Comparison of ENCODE assay signal across 28 mouse cellular contexts in the genomic region with DNA sequence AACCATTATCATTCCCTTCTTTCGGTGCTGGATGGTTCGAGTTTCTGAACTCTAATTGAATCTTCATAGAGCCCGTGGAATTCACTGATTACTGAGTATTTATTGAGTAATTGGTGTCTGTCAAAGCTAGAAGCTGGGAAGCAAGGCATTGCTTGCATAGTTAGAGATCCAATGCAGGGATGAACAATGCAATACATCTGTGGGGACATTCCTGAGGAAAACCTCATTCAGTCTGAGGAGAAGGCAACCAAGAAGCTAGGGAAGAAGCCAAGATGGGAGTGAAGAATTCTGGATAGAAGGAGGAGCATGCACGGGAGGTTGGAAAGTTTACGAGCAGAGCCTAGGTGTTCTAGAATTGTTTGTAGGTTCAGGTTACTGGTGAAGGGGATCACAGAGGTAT. TPM values are rescaled to one million over a fixed set of nuclear protein-coding genes. Genes with fewer than 3 reads are reported as not detected.
A peak's percentile ranks its signal among the peaks of the same experiment; 100 is the strongest.
DNase-seq lines count a peak whose midpoint lies in the region; ATAC-seq and TF ChIP-seq lines count a peak whose summit lies in the region.
"Had no signal": no experiment of that assay in that cellular context is flagged by ENCODE, and none has a peak within 500 bp of the region (broad histone marks: within the 10 kb centered on the region; RNA-seq: fewer than 3 reads in every experiment).

No protein-coding gene starts in this region.

- no peaks in the 10 kb centered on the region for H3K27me3 ChIP-seq in cerebellum, adult 2 months (ENCODE audit: control insufficient read depth, insufficient read depth, low read length)
- H3K27me3 ChIP-seq: embryonic facial prominence, embryonic 13.5 days; forebrain, embryonic 13.5 days; hindbrain, embryonic 13.5 days had no signal

- H3K4me3 ChIP-seq in cerebellum, adult 2 months (replicated peaks; ENCODE audit: insufficient read depth, low read depth, low read length): no peak overlapping the region

- no peak overlapping the region for H3K27ac ChIP-seq in cerebellum, adult 2 months (ENCODE audit: insufficient read depth, low read length)
- H3K27ac ChIP-seq: embryonic facial prominence, embryonic 13.5 days; forebrain, embryonic 13.5 days; hindbrain, embryonic 13.5 days had no signal

- peak; percentile 2 for DNase-seq in cerebellum, adult 9-11 months
- DNase-seq in cerebellum, adult 2 months: no peak
- DNase-seq in kidney, postnatal 10 days: peak; percentile 2
- DNase-seq in kidney, adult 8-10 months: no peak
- DNase-seq in Muller cell, postnatal 12 days (ENCODE audit: inconsistent ontology term): peak; percentile 91
- DNase-seq: adrenal gland, adult 2 months; adrenal gland, postnatal 14 days; B cell, adult 2 months; cerebellum, adult 11 months; cerebellum, adult 9-10 months; cerebellum, postnatal 25 days; embryo, embryonic 11 days; gastrocnemius, postnatal 10 days; gastrocnemius, postnatal 36 days; heart, postnatal 36 days had no signal

- no peak for TF ChIP-seq POLR2A in cerebellum, adult 2 months (IDR thresholded peaks at IDR 0.05; ENCODE audit: borderline replicate concordance, insufficient read depth, low read length)

- H3K4me1 ChIP-seq in cerebellum, adult 2 months (ENCODE audit: control insufficient read depth, insufficient read depth, low read length): no peaks in the 10 kb centered on the region; the same call in none of the 2 replicates

- WGBS in cerebellum, adult 2 months: 89% methylated on average over 5 of the region's 5 CpGs

- no peak for ATAC-seq in inflammation-experienced regulatory T-cells, adult 6 months
- ATAC-seq: forebrain, embryonic 13.5 days; hindbrain, embryonic 16.5 days; intestine, embryonic 16.5 days had no signal

- TF ChIP-seq CTCF in cerebellum, adult 2 months (IDR thresholded peaks at IDR 0.05; ENCODE audit: borderline replicate concordance, insufficient read depth, low read depth, low read length): no peak

RNA-seq across cellular contexts. Expression of a gene that starts 1.3 kb away (rescaled TPM):
- 28.5 and 31.8 TPM in 2 replicates for polyA plus RNA-seq in cerebellum, adult 2 months (2012; rRNA removed)
- polyA plus RNA-seq in inflammation-experienced regulatory T-cells, adult 6 months (2017; shearing (Covaris generic)): 1 to 10 TPM; 3.8 to 5.5 (median 5.5) TPM

RNA-seq across cellular contexts. Expression of a gene that starts 53.9 kb away (rescaled TPM):
- polyA plus RNA-seq in cerebellum, adult 2 months (2012; rRNA removed): 0.33 TPM in 1 of 2 replicates, not detected in the other
- 1 to 10 TPM in 2 of 3 experiments, under 1 TPM in 1; 0.42 to 2.8 (median 1.1) TPM for polyA plus RNA-seq in inflammation-experienced regulatory T-cells, adult 6 months (2017; shearing (Covaris generic))
- polyA plus RNA-seq: adrenal gland, adult 2 months; cortical plate, adult 2 months; embryonic facial prominence, embryonic 10.5 days; embryonic facial prominence, embryonic 13.5 days; forebrain, embryonic 10.5 days; forebrain, embryonic 16.5 days; G1E; heart, embryonic 11.5 days; heart, embryonic 14.5 days; hindbrain, embryonic 13.5 days; hindbrain, embryonic 16.5 days had no signal

Comparison
In these comparisons a context has a peak if more than half of its experiments do, and no peak if none do; other contexts are left out.
1. DNase-seq: peak in cerebellum, adult 9-11 months (single experiment), kidney, postnatal 10 days (single experiment) and Muller cell, postnatal 12 days (single experiment); none in cerebellum, adult 2 months (0 of 2) and kidney, adult 8-10 months (0 of 2).